Mouse (Mus musculus): ENCODE measurements at regions not wholly inside any gene's neighbourhood (a gene's known extent, or its start where the extent isn't known, plus 50 kb on each side); places are given as distances from the start of the nearest gene placed in this dataset.

DNA sequence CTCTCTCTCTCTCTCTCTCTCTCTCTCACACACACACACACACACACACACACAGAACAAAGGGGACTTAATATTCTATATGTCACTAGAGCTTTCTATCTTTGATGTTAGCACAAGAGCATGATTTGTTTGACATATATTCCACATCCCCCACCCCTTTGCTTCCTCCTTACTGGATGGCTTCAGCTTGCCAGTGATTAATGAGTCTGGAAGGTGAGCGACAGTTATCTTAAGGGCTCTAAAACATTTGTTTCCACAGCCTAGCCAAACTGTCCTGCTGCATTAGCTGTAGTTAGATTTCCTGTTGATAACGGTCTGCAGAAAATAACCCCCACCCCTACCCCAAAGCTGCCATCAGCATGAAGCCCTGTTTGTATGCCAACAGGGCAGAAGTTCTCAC lies 527.7 kb upstream of the Jag1 start:
- no peaks in the 10 kb centered on the region for H3K36me3 ChIP-seq (ENCODE audit: control insufficient read depth, insufficient read depth, low read length)
- H3K4me3 ChIP-seq (ENCODE audit: control insufficient read depth, low read depth, low read length): no peak overlapping the region
- no peak overlapping the region for H3K27ac ChIP-seq (ENCODE audit: control insufficient read depth, insufficient read depth, low read depth, low read length)
- TF ChIP-seq POLR2A (IDR thresholded peaks at IDR 0.05; ENCODE audit: control insufficient read depth, low read depth, low read length): no peak
- TF ChIP-seq CTCF (IDR thresholded peaks at IDR 0.05; ENCODE audit: control insufficient read depth, insufficient read depth, insufficient replicate concordance, low read depth, low read length): no peak
- no peaks in the 10 kb centered on the region for H3K4me1 ChIP-seq (ENCODE audit: control insufficient read depth, insufficient read depth, low read length)
- H3K27me3 ChIP-seq (ENCODE audit: control insufficient read depth, insufficient read depth, low read length): no peaks in the 10 kb centered on the region

DNA sequence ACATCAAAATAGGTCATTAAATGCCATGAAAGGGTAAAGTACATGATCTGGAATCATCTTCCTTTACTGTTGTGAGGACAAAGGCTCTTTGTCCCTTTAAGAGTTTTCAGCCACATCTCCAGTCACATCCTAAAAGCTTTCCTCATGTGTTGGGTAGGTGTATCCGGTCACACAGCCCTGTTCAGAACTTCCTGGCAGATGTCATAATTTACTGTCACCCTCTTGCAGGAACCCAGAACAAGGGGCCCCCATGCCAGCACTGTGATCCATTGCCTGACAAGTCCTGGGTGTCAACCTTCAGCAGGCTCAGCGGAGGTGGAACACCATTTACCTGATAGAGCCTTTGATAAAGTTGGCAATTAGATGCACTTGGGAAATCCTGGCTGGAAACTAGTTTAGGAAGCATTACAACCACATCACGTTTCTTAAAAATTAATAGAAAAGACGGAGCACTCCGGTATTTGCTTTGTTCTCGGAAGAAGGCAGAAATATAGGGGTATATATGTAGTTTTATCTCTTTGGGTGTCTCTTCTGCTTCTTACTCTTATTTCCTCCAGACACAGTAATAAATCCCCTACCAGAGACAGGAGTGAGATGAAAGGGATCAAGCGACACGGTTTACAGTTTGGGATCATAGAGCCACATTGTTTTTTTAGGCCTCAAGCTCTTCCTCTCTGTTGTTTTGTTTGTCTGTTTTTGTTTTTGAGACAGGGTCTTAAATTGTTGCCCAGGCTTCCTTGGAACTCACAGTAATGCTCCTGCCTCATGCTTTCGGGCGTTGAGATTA lies 527.0 kb upstream of the Jag1 start:
- Histone ChIP-seq H3K4me1 (ENCODE audit: control insufficient read depth, insufficient read depth, low read length) (no peaks in the 10 kb centered on the region), H3K36me3 (ENCODE audit: control insufficient read depth, insufficient read depth, low read length) (no peaks in the 10 kb centered on the region), H3K27me3 (ENCODE audit: control insufficient read depth, insufficient read depth, low read length) (no peaks in the 10 kb centered on the region), H3K4me3 (ENCODE audit: control insufficient read depth, low read depth, low read length) (no peak overlapping the region), H3K27ac (ENCODE audit: control insufficient read depth, insufficient read depth, low read depth, low read length) (no peak overlapping the region)
- TF ChIP-seq CTCF (IDR thresholded peaks at IDR 0.05; ENCODE audit: control insufficient read depth, insufficient read depth, insufficient replicate concordance, low read depth, low read length) (no peak), POLR2A (IDR thresholded peaks at IDR 0.05; ENCODE audit: control insufficient read depth, low read depth, low read length) (no peak)

DNA sequence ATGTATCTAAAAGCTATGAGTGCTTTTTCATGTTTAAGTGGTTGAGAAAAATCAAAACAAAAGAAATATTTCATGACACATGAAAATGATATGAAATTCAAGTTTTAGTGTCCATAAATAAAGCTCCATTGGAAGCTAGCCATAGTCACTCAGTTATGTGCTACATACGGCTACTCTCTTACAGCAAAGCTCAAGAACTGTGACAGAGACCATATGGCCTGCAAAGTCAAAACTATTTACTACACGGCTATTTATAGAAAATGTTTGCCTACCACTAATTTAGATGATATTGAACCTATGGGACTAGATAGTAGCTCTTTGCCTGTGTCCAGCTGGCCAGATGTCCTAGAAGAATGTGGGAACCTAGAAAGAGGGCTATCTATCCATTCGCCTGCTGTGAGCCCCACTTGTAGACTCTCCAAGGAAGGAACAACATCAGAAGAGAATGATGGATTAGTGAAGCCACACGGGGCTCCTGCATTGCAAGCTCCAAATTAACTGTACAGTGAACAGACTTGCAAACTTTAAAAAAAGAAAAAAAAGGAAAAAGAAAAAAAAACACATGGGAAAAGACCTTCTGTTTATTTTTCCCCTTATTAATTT lies 518.7 kb upstream of the Jag1 start:
- Histone ChIP-seq H3K27ac (ENCODE audit: control insufficient read depth, insufficient read depth, low read depth, low read length) (no peak overlapping the region), H3K4me3 (ENCODE audit: control insufficient read depth, low read depth, low read length) (no peak overlapping the region)

DNA sequence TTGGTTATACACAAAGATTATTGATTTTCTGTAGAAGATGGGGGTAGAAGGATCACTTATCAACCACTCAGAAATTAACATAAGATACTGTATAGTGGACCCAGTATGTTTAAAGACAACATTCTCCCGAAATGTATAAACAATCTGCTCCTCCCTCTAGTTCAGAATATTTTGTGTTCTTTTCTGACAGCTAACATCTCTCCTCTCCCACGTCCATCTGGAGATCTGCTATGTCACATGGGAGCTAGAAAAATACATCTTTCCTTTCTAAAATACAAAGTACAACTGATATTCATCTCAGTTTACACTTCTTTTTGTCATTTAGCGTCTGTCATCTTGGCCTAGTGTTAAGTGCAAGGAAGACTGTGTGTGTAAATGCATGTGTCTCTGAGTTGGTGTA lies 500.2 kb upstream of the Jag1 start:
- Histone ChIP-seq H3K27ac (ENCODE audit: control insufficient read depth, insufficient read depth, low read depth, low read length) (no peak overlapping the region), H3K4me3 (ENCODE audit: control insufficient read depth, low read depth, low read length) (no peak overlapping the region), H3K4me1 (ENCODE audit: control insufficient read depth, insufficient read depth, low read length) (no peaks in the 10 kb centered on the region), H3K27me3 (ENCODE audit: control insufficient read depth, insufficient read depth, low read length) (no peaks in the 10 kb centered on the region), H3K36me3 (ENCODE audit: control insufficient read depth, insufficient read depth, low read length) (no peaks in the 10 kb centered on the region)
- TF ChIP-seq CTCF (IDR thresholded peaks at IDR 0.05; ENCODE audit: control insufficient read depth, insufficient read depth, insufficient replicate concordance, low read depth, low read length): no peak

More for the DNA sequence above, 518.7 kb upstream of the Jag1 start:
- Histone ChIP-seq H3K4me1 (ENCODE audit: control insufficient read depth, insufficient read depth, low read length) (no peaks in the 10 kb centered on the region), H3K36me3 (ENCODE audit: control insufficient read depth, insufficient read depth, low read length) (no peaks in the 10 kb centered on the region), H3K27me3 (ENCODE audit: control insufficient read depth, insufficient read depth, low read length) (no peaks in the 10 kb centered on the region)
- no peak for TF ChIP-seq POLR2A (IDR thresholded peaks at IDR 0.05; ENCODE audit: control insufficient read depth, low read depth, low read length)

DNA sequence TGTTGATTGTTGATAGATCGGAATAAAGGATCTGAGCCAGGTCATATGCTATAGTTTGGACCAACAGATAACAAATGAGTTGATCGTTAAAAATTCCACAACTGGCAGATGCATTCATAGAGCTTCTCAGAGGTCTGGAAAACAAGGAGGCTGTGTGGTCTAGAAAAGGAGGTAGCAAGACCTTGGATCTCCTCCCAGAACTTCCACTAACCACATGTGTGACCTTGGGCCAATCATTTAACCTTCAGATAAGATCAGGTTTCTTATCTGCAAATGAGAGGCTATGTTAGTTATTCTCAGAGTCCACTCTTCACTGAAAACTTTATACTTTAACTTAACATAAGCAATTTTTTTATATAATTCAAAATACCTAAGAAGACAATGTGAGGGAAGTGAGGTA lies 497.3 kb upstream of the Jag1 start:
- Histone ChIP-seq H3K4me3 (ENCODE audit: control insufficient read depth, low read depth, low read length) (no peak overlapping the region), H3K27me3 (ENCODE audit: control insufficient read depth, insufficient read depth, low read length) (no peaks in the 10 kb centered on the region), H3K36me3 (ENCODE audit: control insufficient read depth, insufficient read depth, low read length) (no peaks in the 10 kb centered on the region), H3K27ac (ENCODE audit: control insufficient read depth, insufficient read depth, low read depth, low read length) (no peak overlapping the region), H3K4me1 (ENCODE audit: control insufficient read depth, insufficient read depth, low read length) (no peaks in the 10 kb centered on the region)
- TF ChIP-seq CTCF (IDR thresholded peaks at IDR 0.05; ENCODE audit: control insufficient read depth, insufficient read depth, insufficient replicate concordance, low read depth, low read length) (no peak), POLR2A (IDR thresholded peaks at IDR 0.05; ENCODE audit: control insufficient read depth, low read depth, low read length) (no peak)

DNA sequence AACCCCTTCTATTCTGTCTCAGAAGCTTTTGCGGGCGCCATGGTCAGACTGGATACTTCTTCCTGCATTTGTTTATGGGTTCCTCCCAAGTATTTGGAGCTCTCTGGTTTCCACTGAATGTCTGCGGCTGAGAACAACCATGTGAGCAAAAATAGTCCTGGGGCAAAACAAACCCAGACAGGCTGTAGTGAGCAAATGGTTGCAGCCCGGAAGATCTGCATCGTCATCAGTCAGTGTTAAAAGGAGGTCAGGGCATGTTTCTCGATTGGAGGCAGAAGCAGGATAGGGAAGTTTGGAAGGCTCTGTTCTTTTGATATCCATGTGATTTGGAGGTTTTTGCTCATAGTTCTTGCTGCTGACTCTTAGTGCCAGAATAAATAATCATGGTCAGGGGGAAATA lies 492.1 kb upstream of the Jag1 start:
- Histone ChIP-seq H3K27ac (ENCODE audit: control insufficient read depth, insufficient read depth, low read depth, low read length) (no peak overlapping the region), H3K36me3 (ENCODE audit: control insufficient read depth, insufficient read depth, low read length) (no peaks in the 10 kb centered on the region), H3K27me3 (ENCODE audit: control insufficient read depth, insufficient read depth, low read length) (no peaks in the 10 kb centered on the region), H3K4me1 (ENCODE audit: control insufficient read depth, insufficient read depth, low read length) (no peaks in the 10 kb centered on the region), H3K4me3 (ENCODE audit: control insufficient read depth, low read depth, low read length) (no peak overlapping the region)
- TF ChIP-seq POLR2A (IDR thresholded peaks at IDR 0.05; ENCODE audit: control insufficient read depth, low read depth, low read length) (no peak), CTCF (IDR thresholded peaks at IDR 0.05; ENCODE audit: control insufficient read depth, insufficient read depth, insufficient replicate concordance, low read depth, low read length) (no peak)

DNA sequence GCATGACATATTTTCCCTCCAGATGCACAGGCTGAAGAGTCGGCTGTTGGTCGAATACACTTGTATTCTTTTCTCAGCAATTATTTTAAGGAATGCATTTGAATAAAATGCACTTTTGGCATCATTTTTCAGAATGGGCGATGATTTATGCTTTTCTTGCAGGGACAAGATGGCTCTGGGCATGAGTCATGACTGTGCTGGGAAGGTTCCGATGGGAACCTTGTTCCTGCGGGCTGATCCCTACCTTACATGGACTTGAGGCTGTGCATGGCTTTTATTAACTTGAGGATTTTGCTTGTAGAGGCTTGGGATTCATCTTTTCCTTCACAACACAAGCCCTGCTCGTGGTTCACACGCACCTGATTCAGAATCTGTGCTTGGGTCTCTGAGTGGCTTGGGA lies 481.7 kb upstream of the Jag1 start:
- Histone ChIP-seq H3K4me1 (ENCODE audit: control insufficient read depth, insufficient read depth, low read length) (no peaks in the 10 kb centered on the region), H3K27ac (ENCODE audit: control insufficient read depth, insufficient read depth, low read depth, low read length) (no peak overlapping the region), H3K4me3 (ENCODE audit: control insufficient read depth, low read depth, low read length) (no peak overlapping the region), H3K36me3 (ENCODE audit: control insufficient read depth, insufficient read depth, low read length) (no peaks in the 10 kb centered on the region), H3K27me3 (ENCODE audit: control insufficient read depth, insufficient read depth, low read length) (no peaks in the 10 kb centered on the region)
- no peak for TF ChIP-seq POLR2A (IDR thresholded peaks at IDR 0.05; ENCODE audit: control insufficient read depth, low read depth, low read length)
- no peak for TF ChIP-seq CTCF (IDR thresholded peaks at IDR 0.05; ENCODE audit: control insufficient read depth, insufficient read depth, insufficient replicate concordance, low read depth, low read length)
